Mouse (Mus musculus): ENCODE measurements around the gene Mpp1.

DNA sequence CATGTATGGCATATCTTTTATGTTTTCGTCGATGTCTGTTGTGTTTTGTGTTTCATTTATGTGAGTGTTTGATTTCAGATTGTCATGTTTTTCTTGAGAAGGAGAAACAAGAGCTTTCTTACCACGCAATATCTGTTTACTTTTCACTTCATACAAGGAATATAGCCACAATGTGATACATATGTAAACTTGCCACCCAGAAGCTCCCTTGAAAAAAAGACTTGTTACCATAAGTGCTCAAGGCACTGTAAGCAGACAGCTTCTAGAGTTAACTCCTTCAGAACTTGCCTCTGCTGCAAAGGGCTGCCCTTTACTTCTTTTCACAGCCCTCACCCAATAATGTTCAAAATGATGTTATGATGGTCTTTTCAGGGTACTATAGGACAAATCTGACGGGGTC lies 17.6 kb upstream of the Mpp1 start:
- TF ChIP-seq CTCF (IDR thresholded peaks at IDR 0.05; ENCODE audit: low read depth, low read length) (no peak), GATA1 (IDR thresholded peaks at IDR 0.05; ENCODE audit: borderline replicate concordance, low read length) (no peak), POLR2AphosphoS5 (IDR thresholded peaks at IDR 0.05; ENCODE audit: insufficient replicate concordance, low read depth, low read length) (no peak), TAL1 (conservative IDR thresholded peaks at IDR 0.05; ENCODE audit: low read depth, low read length) (no peak)
